Mouse (Mus musculus) lung, postnatal 0 days (tissue): ENCODE data around the gene Hist1h2ap.
"Not testable (repeated sequence)": the region's sequence is repeated elsewhere in the genome, so short reads cannot be mapped to it uniquely, and the experiment has no call there.

Experiments
- CTCF ChIP-seq: IDR thresholded peaks from 2 replicates; pipeline ENCODE4 v1.5.1; 2016; ENCODE audit warnings: antibody characterized with exemption, mild to moderate bottlenecking
- EP300 ChIP-seq: IDR thresholded peaks from 2 replicates; pipeline ENCODE4 v1.6.1; 2016; ENCODE audit warnings: antibody characterized with exemption, mild to moderate bottlenecking, control low read depth

- not testable (repeated sequence) for TF ChIP-seq CTCF, EP300
Observed at GRCm38 (mm10) chr13:21833461-21833860, at the start of gene Hist1h2ap, which contains the start of gene Hist1h2br.
